Mouse (Mus musculus) heart, adult 2 months (tissue): ENCODE measurements around the gene Adamts16. TPM values are rescaled to one million over a fixed set of nuclear protein-coding genes. Genes with fewer than 3 reads are reported as not detected.
A peak's percentile ranks its signal among the peaks of the same experiment; 100 is the strongest.

Source experiments
- DNase-seq, 2 experiments: peaks; one replicate each; pipeline ENCODE4 v3.0.0; 2021
- H3K27ac ChIP-seq: fragments of 200-600 bp; 2 replicates; pipeline ENCODE4 v1.8.1; 2022
- H3K27me3 ChIP-seq: fragments of 200-500 bp; 2 replicates; pipeline ENCODE4 v1.6.1; 2012; ENCODE audit warnings: mild to moderate bottlenecking, low read length, inconsistent platforms, mixed read lengths; ENCODE audit not compliant: control insufficient read depth, insufficient read depth
- H3K36me3 ChIP-seq: fragments of 200-500 bp; 2 replicates; pipeline ENCODE4 v1.6.1; 2012; ENCODE audit warnings: low read length, inconsistent platforms; ENCODE audit not compliant: control insufficient read depth, insufficient read depth
- H3K4me1 ChIP-seq: fragments of 200-500 bp; 2 replicates; pipeline ENCODE4 v1.6.1; 2011; ENCODE audit warnings: low read length; ENCODE audit not compliant: control insufficient read depth, insufficient read depth
- H3K4me3 ChIP-seq: fragments of 200-600 bp; 2 replicates; pipeline ENCODE4 v1.8.1; 2022
- H3K79me2 ChIP-seq: fragments of 200-500 bp; replicated peaks from 2 replicates; pipeline ENCODE4 v1.6.1; 2012; ENCODE audit warnings: mild to moderate bottlenecking, inconsistent platforms, low read length, moderate library complexity, mixed read lengths; ENCODE audit not compliant: control insufficient read depth, insufficient read depth
- H3K9ac ChIP-seq: fragments of 200-500 bp; 2 replicates; pipeline ENCODE4 v1.6.1; 2012; ENCODE audit warnings: low read depth, mild to moderate bottlenecking, control low read depth, inconsistent platforms, low read length, mixed read lengths
- CTCF ChIP-seq: fragments of 200-600 bp; IDR thresholded peaks from 2 replicates; pipeline ENCODE4 v1.8.1; 2022; ENCODE audit warnings: antibody characterized with exemption, mild to moderate bottlenecking, moderate library complexity
- EP300 ChIP-seq: fragments of 200-500 bp; IDR thresholded peaks from 2 replicates; pipeline ENCODE4 v1.6.1; 2011; ENCODE audit warnings: low read depth, low read length, control low read depth; ENCODE audit not compliant: insufficient read depth
- POLR2A ChIP-seq: fragments of 200-500 bp; IDR thresholded peaks from 2 replicates; pipeline ENCODE4 v1.6.1; 2011; ENCODE audit warnings: mild to moderate bottlenecking, low read depth, low read length, control low read depth; ENCODE audit not compliant: insufficient read depth
- WGBS: fragments of 180-500 bp; shearing (Covaris S2); methylation state at CpG from one replicate; pipeline ENCODE4 v1.1.7; 2018; 5-methylcytosine and 5-hydroxymethylcytosine counted together
- intact Hi-C: fragments of 180-260 bp; cut with DNase I; formaldehyde crosslinking; loops from one replicate; pipeline ENCODE4 v1.15.1; 2025
- polyA plus RNA-seq: library from polyadenylated mRNA; depleted of rRNA; stranded (reverse); fragments of >200 nt; gene quantifications from 2 replicates; pipeline ENCODE4 v1.2.3, GENCODE M21; 2012
- total RNA-seq, 2 experiments: library from RNA; stranded (reverse); gene quantifications; 2 replicates each; pipeline ENCODE4 v1.2.3; 2021

Adamts16 gene
- total and polyA plus RNA-seq, 3 experiments = 0.04 TPM; not detected in 2

- no peaks in the 10 kb centered on the region for H3K4me1 ChIP-seq
- no peaks in the 10 kb centered on the region for H3K36me3 ChIP-seq
- H3K27me3 ChIP-seq = no peaks in the 10 kb centered on the region
- no peak overlapping the region for H3K9ac ChIP-seq
- H3K4me3 ChIP-seq = no peak overlapping the region
- no peak overlapping the region for H3K27ac ChIP-seq
- no peaks in the 10 kb centered on the region for H3K79me2 ChIP-seq
- no peak for DNase-seq
- intact Hi-C loops = no loop called here
- 83% methylated on average over 5 of the region's 5 CpGs for WGBS
- TF ChIP-seq EP300 (no peak), POLR2A (no peak), CTCF (no peak)
Measured at GRCm38 (mm10) chr13:70865867-70866266, 24.3 kb upstream of the Adamts16 start.

DNA sequence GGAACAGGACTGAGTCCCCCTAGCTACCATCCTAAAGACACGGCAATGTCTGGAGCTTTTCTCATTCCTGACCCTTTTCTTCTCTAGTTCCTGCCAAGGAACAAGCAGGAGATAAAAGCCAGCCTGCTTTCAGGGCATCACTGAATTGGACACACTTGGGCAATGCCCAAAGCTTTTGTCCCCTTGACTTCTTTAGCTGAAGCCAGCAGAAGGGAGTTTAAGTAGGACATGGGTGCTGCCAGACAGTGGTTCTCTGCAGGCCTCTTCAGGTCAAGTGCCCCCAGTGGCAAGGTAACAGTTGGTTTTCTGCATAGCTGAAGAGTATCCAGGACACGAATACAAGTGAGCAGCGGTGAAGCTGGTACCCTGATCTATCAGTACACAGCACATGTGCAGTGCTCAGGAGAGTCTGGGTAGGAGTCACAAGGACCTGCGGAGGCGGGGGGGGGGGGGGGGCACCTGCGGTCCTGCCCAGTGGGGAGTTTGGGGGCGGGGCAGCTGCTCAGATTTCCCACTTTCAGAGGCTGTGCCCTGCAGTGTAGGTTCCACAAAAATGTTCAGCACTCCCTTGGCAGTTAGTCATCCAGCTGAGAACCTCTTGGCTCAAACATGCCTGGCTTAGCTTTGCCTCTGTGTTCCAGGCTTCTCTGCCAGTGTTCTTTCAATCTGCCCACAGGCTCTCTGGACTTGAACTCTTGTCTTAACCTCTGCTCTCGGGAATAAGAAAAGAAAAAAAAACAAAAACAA is 20.7 kb upstream of the Adamts16 start:
- Histone ChIP-seq H3K4me3 (no peak overlapping the region), H3K4me1 (no peaks in the 10 kb centered on the region), H3K9ac (no peak overlapping the region), H3K27me3 (no peaks in the 10 kb centered on the region), H3K79me2 (no peaks in the 10 kb centered on the region), H3K27ac (0 out of 2 replicates have a peak overlapping the region, but pooled peaks have one; percentile 17), H3K36me3 (no peaks in the 10 kb centered on the region)
- 42% methylated on average over 8 of the region's 8 CpGs for WGBS
- TF ChIP-seq POLR2A (no peak), CTCF (no peak), EP300 (no peak)
- intact Hi-C loops = no loop called here
- DNase-seq = peak in 1 of 2 experiments; percentile 34

- H3K79me2 ChIP-seq = no peaks in the 10 kb centered on the region
- H3K27ac ChIP-seq = no peak overlapping the region
- H3K9ac ChIP-seq = no peak overlapping the region
- H3K4me3 ChIP-seq = no peak overlapping the region
- TF ChIP-seq POLR2A = no peak
- TF ChIP-seq CTCF = no peak
- no peak for TF ChIP-seq EP300
- intact Hi-C loops = no loop called here
- DNase-seq = no peak
- no peaks in the 10 kb centered on the region for H3K36me3 ChIP-seq
- H3K4me1 ChIP-seq = no peaks in the 10 kb centered on the region
- H3K27me3 ChIP-seq = no peaks in the 10 kb centered on the region
Measured at GRCm38 (mm10) chr13:70853601-70854000, 12.0 kb upstream of the Adamts16 start.

DNA sequence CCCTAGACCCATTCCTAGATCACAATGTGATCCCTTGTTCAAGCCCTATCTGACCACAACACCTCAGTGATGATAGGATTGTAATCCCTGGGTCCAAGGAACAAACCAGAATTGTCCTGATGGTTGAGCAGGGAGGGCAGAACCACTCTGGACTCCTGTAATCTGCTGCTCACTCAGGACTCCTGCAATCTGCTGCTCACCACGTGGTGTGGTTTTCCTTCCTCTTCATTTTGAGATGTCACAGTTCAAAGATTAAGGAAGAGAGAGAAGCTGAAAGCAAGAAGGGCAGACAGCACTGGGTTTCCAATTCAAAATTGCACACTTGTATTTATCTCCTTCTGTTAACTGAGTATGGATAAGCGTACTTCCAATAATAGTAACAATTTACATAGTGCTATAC is 5.3 kb upstream of the Adamts16 start:
- Histone ChIP-seq H3K4me3 (no peak overlapping the region), H3K4me1 (no peaks in the 10 kb centered on the region), H3K27me3 (no peaks in the 10 kb centered on the region), H3K9ac (no peak overlapping the region), H3K27ac (no peak overlapping the region), H3K79me2 (no peaks in the 10 kb centered on the region), H3K36me3 (no peaks in the 10 kb centered on the region)
- no peak for DNase-seq
- TF ChIP-seq POLR2A (no peak), EP300 (no peak), CTCF (no peak)
- intact Hi-C loops = loop anchor here (10.0 kb wide), 1 partner anchor 232 kb away; no protein-coding TSS in a partner anchor
- 44% methylated on average over 2 of the region's 2 CpGs for WGBS

GRCm38 (mm10) chr13:70845526-70845925 is 3.9 kb upstream of the Adamts16 start:
- 90% methylated on average over 7 of the region's 7 CpGs for WGBS
- intact Hi-C loops = loop anchor here (10.0 kb wide), 1 partner anchor 231 kb away; no protein-coding TSS in a partner anchor
- DNase-seq = no peak
- H3K27ac ChIP-seq = no peak overlapping the region
- no peak overlapping the region for H3K4me3 ChIP-seq
- H3K9ac ChIP-seq = no peak overlapping the region
- no peak for TF ChIP-seq CTCF
- no peak for TF ChIP-seq EP300
- TF ChIP-seq POLR2A = no peak
- no peaks in the 10 kb centered on the region for H3K4me1 ChIP-seq
- 0 out of 2 replicates have a peak, but pooled peaks cover 3% of the 10 kb centered on the region for H3K27me3 ChIP-seq
- no peaks in the 10 kb centered on the region for H3K36me3 ChIP-seq
- no peaks in the 10 kb centered on the region for H3K79me2 ChIP-seq

GRCm38 (mm10) chr13:70842126-70842525 is 515 bp upstream of the Adamts16 start:
- Histone ChIP-seq H3K9ac (no peak overlapping the region), H3K27me3 (0 out of 2 replicates have a peak, but pooled peaks cover 3% of the 10 kb centered on the region), H3K79me2 (no peaks in the 10 kb centered on the region), H3K36me3 (no peaks in the 10 kb centered on the region), H3K4me3 (no peak overlapping the region), H3K27ac (no peak overlapping the region), H3K4me1 (no peaks in the 10 kb centered on the region)
- no peak for TF ChIP-seq CTCF
- no peak for TF ChIP-seq POLR2A
- TF ChIP-seq EP300 = no peak
- WGBS = 70% methylated on average over 4 of the region's 4 CpGs
- DNase-seq = no peak
- intact Hi-C loops = loop anchor here (5.0 to 10.0 kb wide), 2 partner anchors 160 to 227 kb away; no protein-coding TSS in a partner anchor
